Mouse (Mus musculus): ENCODE measurements around the gene Cep250.
"Not testable (repeated sequence)": the region's sequence is repeated elsewhere in the genome, so short reads cannot be mapped to it uniquely, and the experiment has no call there.

The Cep250 gene

GRCm38 (mm10) chr2:155956134-155957059, at the start of gene Cep250:
Gene Cep250 (plus strand): TSS chr2:155956458.
- peak; percentile 92 to 94 for DNase-seq

GRCm38 (mm10) chr2:155914684-155915083, 41.6 kb upstream of the Cep250 start:
- DNase-seq: no peak

GRCm38 (mm10) chr2:155923143-155923542, 33.1 kb upstream of the Cep250 start:
- no peak for DNase-seq

- DNase-seq: not testable (repeated sequence)
Observed at GRCm38 (mm10) chr2:155925213-155925612, 31.0 kb upstream of the Cep250 start.

GRCm38 (mm10) chr2:155928711-155929345, 27.4 kb upstream of the Cep250 start:
- peak; percentile 58 to 69 for DNase-seq

- peak; percentile 96 to 98 for DNase-seq
Observed at GRCm38 (mm10) chr2:155929531-155930442, 26.5 kb upstream of the Cep250 start, which contains the start of gene Uqcc1. Gene Uqcc1 (minus strand): TSS chr2:155930310.

GRCm38 (mm10) chr2:155939897-155940529, 16.2 kb upstream of the Cep250 start:
- DNase-seq: no peak

- DNase-seq: no peak
Observed at GRCm38 (mm10) chr2:155940681-155941080, 15.6 kb upstream of the Cep250 start, which contains the start of gene Gm15557. Gene Gm15557 (plus strand): TSS chr2:155940728.

- peak in 1 of 2 experiments; percentile 34 for DNase-seq
Observed at GRCm38 (mm10) chr2:155941697-155942442, 14.4 kb upstream of the Cep250 start.

- DNase-seq: peak in 1 of 2 experiments; percentile 19
Observed at GRCm38 (mm10) chr2:155943463-155943862, 12.8 kb upstream of the Cep250 start.

GRCm38 (mm10) chr2:155944685-155945084, 11.6 kb upstream of the Cep250 start:
- DNase-seq: no peak

- no peak for DNase-seq
Observed at GRCm38 (mm10) chr2:155945124-155945523, 11.1 kb upstream of the Cep250 start, which contains the start of gene Gdf5. Gene Gdf5 (minus strand): TSS chr2:155945367.

- no peak for DNase-seq
Observed at GRCm38 (mm10) chr2:155945580-155945979, 10.7 kb upstream of the Cep250 start.

- DNase-seq: peak; percentile 46 to 88
Observed at GRCm38 (mm10) chr2:155946069-155946468, 10.2 kb upstream of the Cep250 start.

GRCm38 (mm10) chr2:155946499-155946898, 9.8 kb upstream of the Cep250 start:
- DNase-seq: no peak

- DNase-seq: peak in 1 of 2 experiments; percentile 18
Observed at GRCm38 (mm10) chr2:155947390-155948002, 8.8 kb upstream of the Cep250 start.

- no peak for DNase-seq
Observed at GRCm38 (mm10) chr2:155949362-155949761, 6.9 kb upstream of the Cep250 start.

- DNase-seq: peak; percentile 81 to 86
Observed at GRCm38 (mm10) chr2:155952006-155952405, 4.3 kb upstream of the Cep250 start.

- DNase-seq: peak; percentile 63 to 67
Observed at GRCm38 (mm10) chr2:155959981-155960380, 3.7 kb downstream of the Cep250 start.

GRCm38 (mm10) chr2:155961862-155962261, 5.6 kb downstream of the Cep250 start:
- no peak for DNase-seq

GRCm38 (mm10) chr2:155962991-155963390, 6.7 kb downstream of the Cep250 start:
- DNase-seq: peak in 1 of 2 experiments; percentile 28
